Mouse (Mus musculus): ENCODE measurements around the gene Prdm11.

Prdm11 gene

GRCm38 (mm10) chr2:92924677-92925259 lies 121.2 kb downstream of the Prdm11 start:
- no peak for DNase-seq (ENCODE audit: low spot score)

GRCm38 (mm10) chr2:92920709-92921108 lies 125.3 kb downstream of the Prdm11 start:
- no peak for DNase-seq (ENCODE audit: low spot score)

- DNase-seq (ENCODE audit: low spot score): no peak
These were observed 128.4 kb downstream of the Prdm11 start for GRCm38 (mm10) chr2:92917405-92918142.

GRCm38 (mm10) chr2:92915659-92916631 lies 130.0 kb downstream of the Prdm11 start:
- DNase-seq (ENCODE audit: low spot score): no peak
